Mouse (Mus musculus) activated CD4-positive, CD25-positive, alpha-beta regulatory T cell (primary cell): Measurements from ENCODE around the gene 4933428M09Rik. TPM values are rescaled to one million over a fixed set of nuclear protein-coding genes. Genes with fewer than 3 reads are reported as not detected.

Experiments
- polyA plus RNA-seq, 2 experiments: library from polyadenylated mRNA; unstranded; fragments of 100-300 nt; shearing (Covaris generic); gene quantifications; one replicate each; pipeline ENCODE4 v1.2.1; 2017

4933428M09Rik gene
- not detected for polyA plus RNA-seq

DNA sequence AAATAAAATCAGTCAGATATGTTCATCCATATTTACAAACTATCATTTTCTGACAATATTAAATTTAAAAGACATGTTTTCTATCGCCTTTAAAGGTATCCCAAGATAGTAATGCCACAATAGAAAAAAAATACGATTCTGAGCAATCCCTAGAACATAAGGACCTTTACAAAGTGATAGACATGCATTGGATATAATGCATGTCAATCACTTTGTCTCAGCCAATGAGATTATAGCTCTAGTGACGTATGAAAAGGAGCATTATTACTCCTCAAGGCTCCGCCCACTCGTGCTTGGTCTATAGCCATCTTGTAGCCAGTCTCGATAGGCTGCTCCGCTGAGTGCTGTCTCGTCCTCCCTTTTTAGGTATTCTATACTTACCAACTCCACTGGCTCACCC lies at the start of gene 4933428M09Rik:
Gene 4933428M09Rik, plus strand, starts transcription at position 301 of the 400 bp plus-strand sequence.

DNA sequence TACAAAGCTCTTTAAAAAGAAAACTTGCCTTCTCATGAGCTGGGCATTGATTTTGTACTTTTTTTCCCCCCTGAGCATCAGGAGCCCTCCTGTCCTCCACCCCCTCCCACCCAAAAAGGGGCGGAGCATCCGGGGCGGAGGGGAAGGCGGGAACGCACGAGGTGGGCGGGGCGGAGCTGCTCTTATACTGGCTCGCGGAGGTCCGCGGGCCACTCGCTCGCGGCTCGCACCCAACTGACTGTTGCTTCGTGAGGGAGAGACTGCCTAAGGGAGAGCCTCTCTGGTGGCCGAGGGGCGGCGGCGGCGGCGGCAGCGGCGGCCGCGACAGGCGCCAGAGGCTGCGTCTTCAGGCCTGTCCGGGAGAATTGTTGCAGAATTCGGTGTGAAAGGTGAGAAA lies 30.8 kb downstream of the 4933428M09Rik start, which contains the start of gene Mum1l1:
Gene Mum1l1, plus strand, starts transcription at position 214 of the 397 bp plus-strand sequence.

Other genes starting within 250 kb of the 4933428M09Rik start
- not detected for gene Serpina7, start 94.0 kb upstream of the 4933428M09Rik start, polyA plus RNA-seq
- gene 4930513O06Rik, start 93.0 kb upstream of the 4933428M09Rik start, polyA plus RNA-seq, result not detected
- gene Mum1l1, start 30.8 kb downstream of the 4933428M09Rik start, polyA plus RNA-seq, result not detected
- not detected for gene Trap1a, start 154.5 kb downstream of the 4933428M09Rik start, polyA plus RNA-seq